Mouse (Mus musculus) CD8-positive naive resting alpha-beta T cell, adult 2 months (primary cell): ENCODE measurements around the gene Ndrg4.

ENCODE experiments used
- DNase-seq, 2 experiments: peaks; one replicate each; pipeline ENCODE4 v3.0.0; 2022; ENCODE audit warnings: low read depth in 2 of 2, low spot score in 2 of 2

Gene Ndrg4

GRCm38 (mm10) chr8:95678024-95678611 is 1.3 kb downstream of the Ndrg4 start:
- no peak for DNase-seq

DNA sequence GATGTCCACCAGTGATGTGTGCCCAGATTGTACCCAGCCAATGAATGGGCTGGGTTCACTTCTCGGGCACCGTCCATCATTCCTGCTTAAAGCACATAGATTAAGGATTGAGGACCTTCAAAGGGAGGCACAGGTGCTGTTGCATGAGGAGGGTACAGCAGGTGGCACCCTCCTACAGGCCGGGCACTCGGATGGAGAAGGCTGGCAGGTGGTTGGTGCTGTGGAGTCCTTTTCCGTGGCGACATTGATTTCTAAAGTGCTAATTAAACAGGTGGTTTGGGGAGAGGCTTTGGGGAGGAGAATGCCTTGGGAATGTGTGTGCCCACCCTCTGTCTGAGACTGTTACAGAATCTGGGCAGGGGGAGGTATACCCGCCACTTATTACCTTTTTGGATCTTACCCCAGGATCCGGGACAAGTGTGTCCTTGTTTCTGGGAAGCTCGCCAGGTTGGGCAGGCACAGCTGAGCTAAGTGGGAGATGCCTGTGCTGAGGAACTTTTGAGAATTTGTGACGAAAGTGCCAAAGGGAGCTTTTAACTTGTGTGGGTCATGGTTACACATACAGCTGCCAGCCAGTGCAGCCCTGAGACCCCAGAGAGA is 11.4 kb downstream of the Ndrg4 start:
- DNase-seq = no peak

DNA sequence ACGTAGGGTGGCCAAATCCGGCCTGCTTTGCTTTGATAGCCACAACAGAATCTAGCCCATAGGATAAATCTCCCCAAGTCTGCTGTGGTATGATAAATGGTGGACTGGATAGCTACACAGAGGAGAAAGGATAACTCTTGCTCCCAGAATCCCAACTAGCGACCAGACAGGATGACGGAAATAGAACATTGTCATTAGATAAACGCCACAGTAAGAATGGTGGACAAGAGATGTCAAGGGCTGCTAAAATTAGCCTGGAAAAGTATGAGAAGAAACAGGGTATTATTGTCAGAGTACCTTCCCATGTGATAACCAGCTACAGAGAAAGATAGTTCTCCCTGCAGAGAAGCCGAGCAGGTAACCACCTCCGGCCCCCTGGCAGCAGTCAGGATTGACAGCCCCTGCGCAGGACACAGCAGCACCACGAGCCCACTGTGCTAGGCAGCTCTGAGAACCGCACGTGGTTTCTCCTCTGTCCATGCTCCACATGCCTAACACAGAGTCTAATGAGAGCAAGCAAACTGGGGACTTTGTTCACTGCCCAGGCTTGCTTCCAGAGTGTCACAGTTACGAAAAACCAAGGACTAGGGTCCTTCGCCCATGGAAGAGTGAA is 14.3 kb downstream of the Ndrg4 start:
- no peak for DNase-seq

GRCm38 (mm10) chr8:95694631-95695030 is 17.9 kb downstream of the Ndrg4 start:
- DNase-seq = no peak

- DNase-seq = no peak
Observed at GRCm38 (mm10) chr8:95696661-95697060, 19.9 kb downstream of the Ndrg4 start.

- DNase-seq = peak; percentile 69 to 78
Observed at GRCm38 (mm10) chr8:95697128-95697527, 20.3 kb downstream of the Ndrg4 start.

- no peak for DNase-seq
Observed at GRCm38 (mm10) chr8:95698179-95698578, 21.4 kb downstream of the Ndrg4 start.

DNA sequence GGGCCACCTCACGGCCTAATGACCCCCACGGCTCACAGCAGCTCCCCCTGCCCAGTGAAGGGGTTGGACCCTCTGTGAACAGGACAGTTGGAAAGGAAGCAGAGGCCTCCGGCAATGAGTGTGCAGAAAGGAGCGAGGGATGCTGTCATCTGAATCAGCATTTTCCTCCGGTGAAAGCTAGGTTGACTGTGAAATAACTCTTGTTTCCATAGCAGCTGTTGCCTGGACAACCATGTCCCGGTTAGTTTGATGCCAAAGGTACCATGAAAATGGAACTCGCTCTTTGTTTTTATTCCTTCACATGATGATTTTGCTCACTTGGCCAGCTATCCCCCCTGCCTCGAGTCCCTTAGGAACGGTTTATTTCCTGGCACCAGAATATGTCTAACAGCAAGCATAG is 23.5 kb downstream of the Ndrg4 start:
- DNase-seq = no peak

- DNase-seq = no peak
Observed at GRCm38 (mm10) chr8:95701809-95702208, 25.0 kb downstream of the Ndrg4 start.

GRCm38 (mm10) chr8:95702480-95703446 is 26.0 kb downstream of the Ndrg4 start:
- peak; percentile 57 to 62 for DNase-seq

DNA sequence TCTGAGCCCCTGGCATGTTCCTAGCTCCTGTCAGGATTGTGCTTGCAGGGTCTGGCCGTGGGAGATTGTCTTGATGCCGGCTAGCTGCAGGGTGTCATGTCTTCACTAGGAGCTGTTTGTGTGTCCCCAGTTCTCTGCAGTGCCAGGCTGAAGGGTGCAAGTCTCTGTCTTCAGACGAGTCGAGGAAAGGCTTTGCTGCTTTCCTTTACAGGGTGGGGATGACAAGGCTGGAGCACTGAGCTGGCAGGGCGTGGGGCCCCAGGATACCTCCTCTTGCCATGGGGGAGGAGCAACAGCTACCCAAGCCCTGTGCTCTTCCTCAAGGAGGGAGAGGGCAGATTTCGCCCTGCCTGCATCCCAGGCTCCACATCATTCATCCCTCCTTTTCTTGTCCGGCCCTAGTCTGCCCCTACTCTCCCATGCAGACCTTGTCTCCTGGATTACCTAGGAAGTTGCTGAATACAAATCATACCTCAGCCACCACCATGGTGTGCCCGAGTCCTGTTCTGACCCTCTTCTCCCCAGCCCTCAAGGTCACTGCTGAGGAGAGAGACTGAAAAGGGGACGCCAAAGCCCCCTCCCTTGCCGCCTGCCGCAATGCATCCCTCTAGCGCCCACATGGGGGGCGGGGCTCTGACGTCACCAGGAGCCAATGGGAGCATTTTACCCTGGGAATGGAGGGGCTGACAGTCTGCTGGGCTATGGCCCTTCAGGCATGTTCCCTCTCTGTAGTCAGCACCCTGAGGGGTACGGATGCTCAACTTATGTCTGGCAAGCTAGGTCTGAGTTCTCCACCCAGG is 26.9 kb downstream of the Ndrg4 start:
- DNase-seq = no peak

DNA sequence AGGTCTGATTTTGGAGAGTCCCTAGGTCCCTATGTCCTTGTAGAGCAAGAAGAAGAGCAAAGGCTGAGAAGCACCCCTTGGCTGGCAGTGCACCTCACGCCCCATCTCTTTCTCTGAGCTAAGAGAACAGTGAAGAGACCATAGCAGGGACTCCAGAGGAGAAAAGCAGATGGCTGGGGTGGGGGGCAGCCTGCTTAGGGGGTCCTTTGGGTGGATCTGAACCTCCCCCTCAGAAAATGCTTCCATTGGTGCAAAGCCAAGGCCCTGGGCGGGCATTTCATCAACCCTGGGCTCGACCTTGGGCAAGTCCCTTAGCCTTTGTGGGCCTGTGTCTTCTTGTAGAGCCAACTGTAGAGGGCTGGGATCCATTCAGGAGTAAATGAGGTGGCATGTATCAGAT is 27.8 kb downstream of the Ndrg4 start:
- no peak for DNase-seq

- no peak for DNase-seq
Observed at GRCm38 (mm10) chr8:95709579-95709978, 32.8 kb downstream of the Ndrg4 start.

- no peak for DNase-seq
Observed at GRCm38 (mm10) chr8:95711029-95711428, 34.2 kb downstream of the Ndrg4 start.

- DNase-seq = no peak
Observed at GRCm38 (mm10) chr8:95712395-95712794, 35.6 kb downstream of the Ndrg4 start.

DNA sequence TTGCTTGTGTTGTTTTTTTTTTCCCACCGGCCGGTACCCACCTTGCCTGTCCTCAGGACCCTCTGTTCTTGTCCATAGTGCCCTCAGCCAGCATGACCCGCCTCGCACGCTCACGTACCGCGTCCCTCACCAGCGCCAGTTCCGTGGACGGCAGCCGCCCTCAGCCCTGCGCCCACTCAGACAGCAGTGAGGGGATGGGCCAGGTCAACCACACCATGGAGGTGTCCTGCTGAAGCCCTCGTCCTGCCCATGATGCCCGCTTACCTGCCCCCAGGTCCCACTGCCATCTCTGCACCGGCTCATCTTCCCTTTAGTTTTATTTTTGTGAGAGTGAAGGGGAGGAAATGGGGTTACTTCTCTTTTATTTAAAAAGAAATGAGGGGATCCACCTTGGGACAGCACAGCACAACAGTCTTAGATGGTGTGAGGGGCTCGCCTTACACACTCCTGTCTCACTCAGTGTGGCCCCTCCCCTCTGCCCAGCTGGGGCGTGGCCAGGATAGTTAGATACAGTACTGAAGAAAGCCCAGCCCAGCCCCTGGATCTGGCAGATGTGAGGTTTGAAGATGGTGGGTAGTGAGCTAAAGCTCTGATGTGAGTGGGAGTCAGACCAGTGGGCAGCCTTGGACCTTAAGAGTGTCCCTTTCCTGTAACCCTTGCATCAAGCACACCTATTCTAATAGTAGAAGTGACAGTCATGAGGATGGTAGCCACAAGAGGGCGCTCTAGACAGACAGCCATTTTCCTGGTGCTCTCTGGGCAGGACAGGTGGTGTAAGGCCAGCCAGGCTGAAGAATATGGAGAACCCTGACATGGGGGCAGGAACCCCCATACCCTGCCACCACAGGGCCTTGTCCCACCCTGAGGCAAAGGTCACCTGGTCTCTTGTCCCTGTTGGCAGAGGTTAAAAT is 36.6 kb downstream of the Ndrg4 start:
- DNase-seq = peak; percentile 71 to 80

DNA sequence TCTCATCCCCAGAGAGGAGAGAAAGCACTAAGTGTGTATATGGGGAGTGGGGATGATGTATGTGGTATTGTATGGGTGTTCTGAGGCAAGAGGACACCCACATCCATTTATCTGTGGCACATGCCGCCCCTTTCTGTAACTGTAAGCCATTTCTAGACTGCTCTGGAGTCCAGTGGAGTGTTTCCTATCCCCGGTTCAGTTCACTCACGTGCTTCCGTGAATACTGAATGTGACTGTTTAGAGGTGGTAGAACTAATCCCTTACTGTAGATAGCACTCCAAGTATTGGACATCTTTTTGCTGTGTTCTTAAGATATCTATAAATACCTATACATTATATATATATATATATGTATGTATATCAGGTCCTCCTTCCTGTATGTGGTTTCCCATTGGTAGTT is 37.6 kb downstream of the Ndrg4 start:
- no peak for DNase-seq

DNA sequence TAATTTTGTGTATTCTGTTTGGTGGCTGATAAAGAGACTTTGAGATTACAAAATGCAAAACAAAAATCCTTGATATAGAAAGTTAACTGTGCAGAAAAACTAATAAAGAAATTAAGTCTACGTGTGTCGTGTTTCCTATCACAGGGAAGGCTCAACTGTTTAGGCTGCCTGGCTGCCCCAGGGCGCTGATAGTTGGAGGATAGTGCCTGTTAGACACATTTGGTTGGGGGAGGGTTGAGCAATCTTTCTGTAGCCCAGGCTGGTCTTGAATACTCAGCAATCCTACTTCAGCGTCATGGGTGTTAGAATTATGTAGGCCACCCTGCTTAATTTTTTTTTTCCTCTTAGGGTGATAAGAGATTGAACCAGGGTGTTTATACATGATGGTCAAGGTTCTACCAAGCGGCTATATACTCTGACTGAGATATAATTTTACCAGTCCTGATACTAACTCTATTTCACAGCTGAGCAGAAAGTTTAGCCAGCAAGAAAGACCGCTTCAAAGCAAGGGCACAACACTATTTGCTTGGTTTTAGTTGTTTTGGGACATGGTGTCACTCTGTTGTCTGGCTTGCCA is 38.1 kb downstream of the Ndrg4 start:
- no peak for DNase-seq
